Mouse (Mus musculus) testis, postnatal 10 days (tissue): ENCODE data around the gene Cdkl2.

Experiments
- DNase-seq: peaks from one replicate; pipeline ENCODE4 v3.0.0; 2021; ENCODE audit warnings: low spot score

Cdkl2 gene

GRCm38 (mm10) chr5:91993061-91993460 lies 50.6 kb downstream of the Cdkl2 start:
- no peak for DNase-seq

DNA sequence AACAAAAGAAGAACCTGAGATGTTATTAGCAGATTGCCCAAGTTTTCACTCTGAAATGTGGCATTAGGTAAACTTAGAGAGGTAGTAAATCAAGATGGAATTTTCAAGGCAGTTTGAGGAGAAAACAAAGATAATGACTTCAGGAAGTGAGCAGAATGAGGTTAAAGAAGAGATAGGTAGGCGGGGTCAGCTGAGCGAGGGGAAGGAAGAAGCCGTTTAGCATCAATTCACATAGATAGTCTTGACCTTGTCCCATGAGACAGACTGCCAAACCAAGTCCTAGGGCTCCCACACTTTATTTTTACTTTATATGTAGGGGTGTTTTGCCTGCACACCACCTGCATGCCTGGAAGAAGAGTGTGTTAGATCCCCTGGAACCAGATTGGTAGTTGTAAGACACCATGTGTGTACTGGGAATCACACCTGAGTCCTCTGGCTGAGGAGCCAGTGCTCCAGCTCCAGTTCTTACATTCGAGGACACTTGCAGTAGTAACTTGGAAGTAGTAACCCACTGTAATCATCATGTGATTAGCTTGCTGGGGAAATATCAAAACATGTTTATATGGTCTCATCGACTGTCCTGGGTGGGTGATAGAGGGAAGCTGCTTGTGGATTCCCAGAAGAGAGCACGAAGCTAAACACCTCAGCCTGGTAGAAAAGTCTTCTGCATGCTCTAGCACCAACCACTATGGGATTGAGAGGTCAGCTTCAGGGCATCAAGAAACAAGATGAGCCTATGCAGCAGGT lies 52.3 kb downstream of the Cdkl2 start:
- DNase-seq = no peak

- no peak for DNase-seq
Observed at GRCm38 (mm10) chr5:91989261-91989660, 54.4 kb downstream of the Cdkl2 start.

DNA sequence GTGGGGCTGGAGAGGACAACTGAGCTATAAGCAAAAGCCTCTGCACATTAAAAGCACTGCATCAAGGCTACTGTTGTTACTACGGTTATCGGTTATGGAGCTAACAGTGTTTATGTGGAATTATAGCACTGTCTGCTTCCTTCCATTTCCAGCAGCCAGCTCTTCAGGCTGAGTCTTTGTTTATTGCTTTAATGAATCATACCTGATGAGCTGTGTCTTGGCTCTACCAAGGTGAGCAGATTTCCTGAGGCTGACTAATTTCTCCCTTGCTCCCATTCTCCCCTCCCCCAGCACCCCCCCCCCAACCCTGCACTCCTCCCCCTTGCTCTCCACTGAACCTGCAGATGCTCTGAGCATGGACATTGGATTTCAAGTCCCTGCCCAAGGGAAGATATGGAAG lies 55.9 kb downstream of the Cdkl2 start:
- DNase-seq = no peak

DNA sequence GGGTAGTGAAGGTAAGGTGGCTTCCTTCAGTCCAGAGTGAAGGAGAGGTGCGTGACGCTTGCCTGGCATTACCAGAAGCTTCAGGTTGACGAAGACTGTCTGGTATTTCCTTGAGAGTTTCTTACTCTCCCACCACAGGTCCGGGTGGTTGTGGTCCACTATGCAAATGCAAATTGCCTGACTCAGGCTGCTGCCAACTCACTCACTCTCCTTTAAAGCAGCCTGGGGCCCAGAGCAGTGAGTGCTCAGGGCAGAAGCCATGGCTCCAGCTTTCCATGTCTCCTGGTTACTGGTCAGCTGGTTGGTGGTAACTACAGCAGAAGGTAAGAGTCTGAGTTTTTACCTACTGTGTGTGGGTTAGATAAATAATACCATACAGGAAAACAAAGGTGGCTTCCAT lies 56.4 kb downstream of the Cdkl2 start, which contains the start of gene Odaph:
TSS of gene Odaph (plus strand) at position 240 of the 400 bp plus-strand sequence.
- DNase-seq = no peak

DNA sequence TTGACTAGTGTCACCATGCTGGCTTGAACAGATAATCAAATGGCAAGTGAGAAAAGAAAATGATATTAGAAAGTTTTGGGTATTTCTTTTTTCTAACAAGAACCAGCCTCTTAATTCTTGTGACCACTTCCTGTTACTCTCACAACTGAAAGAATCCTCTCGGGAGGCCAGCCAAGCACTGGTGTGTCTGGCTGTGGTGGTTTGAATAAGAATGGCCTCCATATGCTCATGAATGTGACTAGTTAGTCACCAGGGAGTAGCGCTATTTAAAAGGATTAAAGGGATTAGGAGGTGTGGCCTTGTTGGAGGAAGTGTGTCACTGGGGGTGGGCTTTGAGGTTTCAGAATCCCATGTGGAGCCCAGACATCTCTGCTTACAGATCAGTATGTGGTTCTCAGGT lies 58.0 kb downstream of the Cdkl2 start:
- DNase-seq = no peak

GRCm38 (mm10) chr5:91983490-91983889 lies 60.2 kb downstream of the Cdkl2 start:
- DNase-seq = no peak

GRCm38 (mm10) chr5:91981176-91981840 lies 62.4 kb downstream of the Cdkl2 start:
- no peak for DNase-seq

- DNase-seq = no peak
Observed at GRCm38 (mm10) chr5:91977397-91977770, 66.3 kb downstream of the Cdkl2 start.

DNA sequence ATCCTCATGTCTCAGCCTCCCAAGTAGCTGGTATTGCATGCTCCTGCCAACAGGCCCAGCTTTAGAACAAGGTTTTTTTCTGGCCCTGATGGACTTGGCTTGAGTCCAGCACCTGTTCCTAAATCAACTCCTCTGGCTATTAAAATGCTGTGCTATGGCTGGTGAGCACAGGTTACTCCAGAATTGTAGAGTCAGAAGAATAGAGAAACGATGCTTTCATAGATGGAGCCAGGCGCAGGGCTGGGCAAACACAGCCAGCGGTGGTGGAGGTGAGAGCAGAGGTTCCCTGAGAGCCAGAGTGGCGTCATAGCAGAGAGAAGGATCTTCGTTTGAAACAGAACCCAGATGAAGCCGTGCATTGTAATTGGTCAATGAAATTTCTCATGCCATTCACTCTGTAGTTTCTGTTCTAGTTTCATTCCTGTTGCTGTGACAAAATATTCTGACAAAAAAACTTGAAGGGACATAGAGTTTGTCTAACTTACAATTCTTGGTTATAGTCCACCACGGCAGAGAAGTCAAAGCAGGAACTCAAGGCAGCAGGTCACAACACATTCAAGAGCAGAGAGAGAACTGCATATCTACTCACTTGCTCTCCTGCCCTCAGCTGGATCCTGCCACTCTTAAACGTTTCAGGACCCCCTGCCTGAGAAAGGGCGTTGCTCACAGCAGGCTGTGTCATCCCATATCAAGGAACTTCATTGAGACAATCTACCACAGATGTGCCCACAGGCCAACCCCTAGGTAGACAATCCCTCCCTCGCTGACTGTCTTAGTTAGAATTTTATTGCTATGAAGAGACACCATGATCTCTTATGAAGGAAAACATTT lies 66.9 kb downstream of the Cdkl2 start:
- no peak for DNase-seq

DNA sequence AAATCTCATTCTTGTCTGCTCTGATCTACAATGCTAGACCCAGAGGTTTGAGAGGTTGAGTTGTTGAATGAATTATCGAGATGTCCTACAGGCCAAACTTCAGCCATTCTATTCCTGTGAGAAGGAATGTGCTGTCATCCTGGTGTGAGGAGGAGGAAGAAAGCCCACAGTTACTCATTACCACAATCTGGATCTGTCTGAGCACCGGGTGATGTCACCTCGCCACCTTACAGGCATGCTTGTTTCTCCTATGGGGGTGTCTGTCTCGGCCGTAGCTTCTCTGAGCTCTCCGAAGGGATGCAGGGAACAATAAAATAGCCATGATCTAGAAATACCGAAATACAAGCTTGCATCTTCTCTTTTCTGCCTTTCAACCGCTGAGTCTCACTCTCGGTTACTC lies 67.9 kb downstream of the Cdkl2 start:
- DNase-seq = no peak

DNA sequence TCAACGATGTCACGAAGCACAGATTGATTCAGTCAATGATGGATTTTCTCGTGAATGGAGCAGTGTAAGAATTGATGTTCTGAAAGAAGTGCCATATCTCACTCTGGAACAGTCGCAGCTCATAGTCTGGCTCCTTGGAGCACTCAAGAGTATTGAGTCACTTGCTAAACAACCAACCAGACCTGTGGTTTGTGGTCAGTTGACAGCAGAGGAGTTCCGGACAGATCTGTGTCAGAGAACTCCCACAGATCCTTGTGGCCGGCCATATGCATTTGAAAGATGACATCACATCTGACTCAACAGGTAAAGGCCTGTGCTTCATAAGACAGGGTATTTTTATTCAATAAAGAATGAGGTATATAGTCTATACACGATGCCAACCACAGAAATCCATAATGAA lies 69.7 kb downstream of the Cdkl2 start:
- no peak for DNase-seq

DNA sequence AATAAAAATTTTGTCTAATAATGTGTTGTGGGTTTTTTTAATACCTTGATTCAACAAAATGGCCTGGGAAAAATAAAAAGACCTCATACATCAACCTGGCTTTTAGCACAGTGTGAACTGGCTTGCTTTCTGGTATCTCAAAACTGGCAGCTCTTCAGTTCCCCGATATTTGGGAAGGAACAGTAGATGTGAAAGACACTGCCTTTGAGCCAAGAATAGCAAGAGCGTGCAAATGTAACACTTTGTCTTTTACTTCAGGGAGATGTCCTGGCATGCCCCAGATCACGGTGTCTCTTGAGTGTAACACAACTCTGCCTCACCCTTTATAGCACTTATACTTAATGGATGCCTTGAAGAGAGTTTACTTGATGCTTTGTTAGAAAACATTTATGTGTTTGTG lies 71.6 kb downstream of the Cdkl2 start:
- no peak for DNase-seq

- peak; percentile 98 for DNase-seq
Observed at GRCm38 (mm10) chr5:91962639-91963440, 80.8 kb downstream of the Cdkl2 start, which contains the start of gene Rchy1. Gene Rchy1, minus strand, starts transcription at chr5:91963068.

DNA sequence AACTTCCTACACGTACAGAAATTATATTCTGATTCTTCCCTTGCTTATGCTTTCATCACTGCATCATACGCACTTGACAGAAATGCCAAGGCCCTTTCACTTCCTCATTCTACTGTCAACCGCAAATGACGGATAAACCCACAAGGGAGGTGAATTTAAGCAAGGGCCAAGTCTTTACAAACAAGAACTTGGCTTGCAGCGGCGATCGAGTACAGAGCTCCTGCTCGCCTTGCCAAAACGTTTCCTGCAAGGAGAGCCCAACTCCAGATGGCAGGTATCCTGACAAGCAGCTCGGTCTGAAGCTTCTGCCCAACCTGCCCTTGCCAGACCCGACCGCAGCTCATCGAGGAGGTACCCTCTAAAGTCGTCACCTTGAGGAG lies 81.4 kb downstream of the Cdkl2 start:
- DNase-seq = no peak

- DNase-seq = no peak
Observed at GRCm38 (mm10) chr5:91961370-91961769, 82.3 kb downstream of the Cdkl2 start.

GRCm38 (mm10) chr5:91960606-91961254 lies 83.0 kb downstream of the Cdkl2 start:
- no peak for DNase-seq

- no peak for DNase-seq
Observed at GRCm38 (mm10) chr5:91959986-91960385, 83.7 kb downstream of the Cdkl2 start.

DNA sequence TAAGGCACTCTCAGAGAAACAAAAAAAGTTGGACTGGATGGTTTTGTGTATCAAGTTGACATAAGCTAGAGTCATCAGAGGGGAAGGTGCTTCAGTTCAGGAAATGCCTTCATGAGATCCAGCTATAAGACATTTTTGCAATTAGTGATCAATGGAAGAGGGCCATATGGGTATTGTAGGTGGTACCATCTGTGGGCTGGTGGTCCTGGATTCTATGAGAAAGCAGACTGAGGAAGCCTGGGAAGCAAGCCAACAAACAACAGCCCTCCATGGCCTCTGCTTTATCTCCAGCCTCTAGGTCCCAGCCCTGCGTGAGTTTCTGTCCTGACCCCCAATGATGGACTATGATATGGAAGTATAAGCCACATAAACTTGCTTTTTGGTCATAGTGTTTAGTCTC lies 84.6 kb downstream of the Cdkl2 start:
- no peak for DNase-seq

GRCm38 (mm10) chr5:91956991-91957760 lies 86.5 kb downstream of the Cdkl2 start:
- DNase-seq = no peak
